Mouse (Mus musculus) myocyte (in vitro differentiated cells): ENCODE data around the gene Akt2. TPM values are rescaled to one million over a fixed set of nuclear protein-coding genes. Genes with fewer than 3 reads are reported as not detected.

Experiments used
- H3K27me3 ChIP-seq: one replicate; pipeline ENCODE4 v1.6.1; 2011; ENCODE audit not compliant: control insufficient read depth, insufficient read depth, insufficient read length
- H3K36me3 ChIP-seq: one replicate; pipeline ENCODE4 v1.6.1; 2011; ENCODE audit not compliant: control insufficient read depth, insufficient read depth
- H3K4me2 ChIP-seq: one replicate; pipeline ENCODE4 v1.6.1; 2011; ENCODE audit warnings: low read depth, control low read depth
- H3K4me3 ChIP-seq: one replicate; pipeline ENCODE4 v1.5.1; 2011; ENCODE audit warnings: mild to moderate bottlenecking, control low read depth, moderate library complexity
- H3K79me2 ChIP-seq: one replicate; pipeline ENCODE4 v1.6.1; 2011; ENCODE audit not compliant: control insufficient read depth, insufficient read depth
- H3ac ChIP-seq: one replicate; pipeline ENCODE4 v1.6.1; 2011; ENCODE audit not compliant: control insufficient read depth, insufficient read length
- CEBPB ChIP-seq: IDR thresholded peaks from 2 replicates; pipeline ENCODE4 v1.6.1; 2011; ENCODE audit warnings: mild to moderate bottlenecking, moderate library complexity; ENCODE audit not compliant: poor library complexity, insufficient read depth, severe bottlenecking
- E2F4 ChIP-seq: IDR thresholded peaks from one replicate; pipeline ENCODE4 v1.6.1; 2011; ENCODE audit warnings: mild to moderate bottlenecking, control low read depth, moderate library complexity; ENCODE audit not compliant: insufficient read depth
- MAX ChIP-seq: IDR thresholded peaks from one replicate; pipeline ENCODE4 v1.6.1; 2011; ENCODE audit warnings: low read depth, mild to moderate bottlenecking, control low read depth
- MYOD1 ChIP-seq, 3 experiments: IDR thresholded peaks; one replicate each; pipeline ENCODE4 v1.6.1; 2011; ENCODE audit warnings: control low read depth in 2 of 3, low read depth in 2 of 3, mild to moderate bottlenecking in 2 of 3, moderate library complexity in 1 of 3; ENCODE audit not compliant: insufficient read length in 2 of 3, control insufficient read depth in 1 of 3
- MYOG ChIP-seq, 3 experiments: IDR thresholded peaks; one replicate each; pipeline ENCODE4 v1.6.1; 2011; ENCODE audit warnings: control low read depth in 2 of 3, low read depth in 2 of 3, mild to moderate bottlenecking in 2 of 3; ENCODE audit not compliant: insufficient read length in 2 of 3, control insufficient read depth in 1 of 3, insufficient read depth in 1 of 3
- POLR2A ChIP-seq: IDR thresholded peaks from one replicate; pipeline ENCODE4 v1.6.1; 2011; ENCODE audit warnings: low read depth, mild to moderate bottlenecking, control low read depth, moderate library complexity; ENCODE audit not compliant: insufficient read length
- POLR2AphosphoS2 ChIP-seq: IDR thresholded peaks from one replicate; pipeline ENCODE4 v1.6.1; 2011; ENCODE audit warnings: low read depth, control low read depth; ENCODE audit not compliant: insufficient read length
- REST ChIP-seq: IDR thresholded peaks from one replicate; pipeline ENCODE4 v1.6.1; 2011; ENCODE audit warnings: mild to moderate bottlenecking, control low read depth, moderate library complexity; ENCODE audit not compliant: insufficient read depth, insufficient read length
- SRF ChIP-seq: IDR thresholded peaks from one replicate; pipeline ENCODE4 v1.6.1; 2011; ENCODE audit warnings: low read depth; ENCODE audit not compliant: control insufficient read depth, insufficient read length
- TCF12 ChIP-seq: IDR thresholded peaks from one replicate; pipeline ENCODE4 v1.6.1; 2011; ENCODE audit warnings: mild to moderate bottlenecking, control low read depth; ENCODE audit not compliant: poor library complexity, insufficient read depth, severe bottlenecking
- TCF3 ChIP-seq: IDR thresholded peaks from one replicate; pipeline ENCODE4 v1.6.1; 2011; ENCODE audit warnings: low read depth, control low read depth; ENCODE audit not compliant: insufficient read length
- USF1 ChIP-seq: IDR thresholded peaks from one replicate; pipeline ENCODE4 v1.6.1; 2011; ENCODE audit warnings: low read depth, mild to moderate bottlenecking, control low read depth, moderate library complexity
- polyA plus RNA-seq: library from polyadenylated mRNA; unstranded; fragments of >200 nt; fragmentation: generic; extraction: Trizol; gene quantifications from one replicate; pipeline ENCODE4 v1.2.1, GENCODE M21; 2012; ENCODE audit warnings: missing spikeins

Gene Akt2
- polyA plus RNA-seq, 1 experiment = 343 TPM

GRCm38 (mm10) chr7:27574124-27574880 is 17.1 kb upstream of the Akt2 start:
- H3ac ChIP-seq = no peak overlapping the region
- H3K79me2 ChIP-seq = no peaks in the 10 kb centered on the region
- H3K27me3 ChIP-seq = no peaks in the 10 kb centered on the region
- peak overlapping the region; percentile 31 for H3K4me2 ChIP-seq
- TF ChIP-seq TCF12 = peak; percentile 34
- peak; percentile 4 to 84 (median 52) for TF ChIP-seq MYOD1 (IDR thresholded peaks at IDR 0.05; ENCODE audit: control insufficient read depth in 1 of 3, insufficient read length in 2 of 3, low read depth in 2 of 3)
- TF ChIP-seq E2F4 = no peak
- TF ChIP-seq SRF = no peak
- peak; percentile 19 for TF ChIP-seq POLR2AphosphoS2
- no peak for TF ChIP-seq REST
- TF ChIP-seq MYOG (IDR thresholded peaks at IDR 0.05; ENCODE audit: control insufficient read depth in 1 of 3, insufficient read depth in 1 of 3, insufficient read length in 2 of 3, low read depth in 2 of 3) = peak in 1 of 3 experiments; percentile 65
- no peak for TF ChIP-seq MAX
- TF ChIP-seq CEBPB = 0 out of 2 replicates have a peak, but pooled peaks have one; percentile 32
- no peak for TF ChIP-seq POLR2A
- no peak overlapping the region for H3K4me3 ChIP-seq
- peaks cover 18% of the 10 kb centered on the region for H3K36me3 ChIP-seq

GRCm38 (mm10) chr7:27576914-27577313 is 14.4 kb upstream of the Akt2 start:
- Histone ChIP-seq H3K79me2 (no peaks in the 10 kb centered on the region), H3K4me3 (no peak overlapping the region), H3K36me3 (peaks cover 26% of the 10 kb centered on the region), H3K4me2 (no peak overlapping the region), H3K27me3 (no peaks in the 10 kb centered on the region), H3ac (no peak overlapping the region)
- TF ChIP-seq USF1 (no peak), MYOD1 (IDR thresholded peaks at IDR 0.05; ENCODE audit: control insufficient read depth in 1 of 3, insufficient read length in 2 of 3, low read depth in 2 of 3) (no peak), POLR2AphosphoS2 (no peak), MYOG (IDR thresholded peaks at IDR 0.05; ENCODE audit: control insufficient read depth in 1 of 3, insufficient read depth in 1 of 3, insufficient read length in 2 of 3, low read depth in 2 of 3) (no peak), TCF12 (no peak), E2F4 (no peak), SRF (no peak)

GRCm38 (mm10) chr7:27577589-27577988 is 13.8 kb upstream of the Akt2 start:
- Histone ChIP-seq H3K79me2 (no peaks in the 10 kb centered on the region), H3K27me3 (no peaks in the 10 kb centered on the region), H3K36me3 (peaks cover 24% of the 10 kb centered on the region), H3K4me3 (no peak overlapping the region), H3K4me2 (no peak overlapping the region), H3ac (no peak overlapping the region)
- TF ChIP-seq TCF12 (no peak), CEBPB (no peak), MYOG (IDR thresholded peaks at IDR 0.05; ENCODE audit: control insufficient read depth in 1 of 3, insufficient read depth in 1 of 3, insufficient read length in 2 of 3, low read depth in 2 of 3) (no peak), USF1 (no peak), MAX (no peak), SRF (no peak), TCF3 (no peak), POLR2A (no peak), E2F4 (no peak), MYOD1 (IDR thresholded peaks at IDR 0.05; ENCODE audit: control insufficient read depth in 1 of 3, insufficient read length in 2 of 3, low read depth in 2 of 3) (no peak), POLR2AphosphoS2 (no peak), REST (no peak)

DNA sequence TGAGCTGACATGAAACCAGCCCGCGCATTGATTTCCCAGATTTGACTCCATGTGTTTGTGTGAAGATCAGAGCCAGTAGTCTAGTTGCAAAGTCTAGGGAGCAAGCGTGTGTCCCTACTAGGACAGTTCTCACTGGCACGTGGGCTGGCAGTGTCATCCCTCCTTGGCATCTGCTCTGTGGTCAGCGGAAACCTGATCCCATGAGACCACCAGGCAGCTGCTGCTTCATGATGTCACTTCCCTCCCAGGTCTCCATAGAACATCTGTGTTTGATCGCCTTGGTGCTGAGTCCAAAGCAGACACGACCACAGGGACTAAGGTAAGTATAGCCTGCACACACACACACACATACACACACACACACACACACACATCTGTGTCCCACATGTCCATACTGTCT is 12.9 kb upstream of the Akt2 start:
- Histone ChIP-seq H3K4me2 (peak overlapping the region; percentile 31), H3K27me3 (no peaks in the 10 kb centered on the region), H3K36me3 (peaks cover 25% of the 10 kb centered on the region), H3K4me3 (no peak overlapping the region), H3K79me2 (no peaks in the 10 kb centered on the region), H3ac (no peak overlapping the region)
- TF ChIP-seq TCF3 (peak; percentile 58), MAX (no peak), USF1 (peak; percentile 57), SRF (no peak), POLR2AphosphoS2 (no peak), MYOG (IDR thresholded peaks at IDR 0.05; ENCODE audit: control insufficient read depth in 1 of 3, insufficient read depth in 1 of 3, insufficient read length in 2 of 3, low read depth in 2 of 3) (peak; percentile 67 to 96 (median 93)), TCF12 (peak; percentile 36), POLR2A (no peak), CEBPB (no peak), MYOD1 (IDR thresholded peaks at IDR 0.05; ENCODE audit: control insufficient read depth in 1 of 3, insufficient read length in 2 of 3, low read depth in 2 of 3) (peak in 2 of 3 experiments; percentile 96 to 99), REST (no peak), E2F4 (no peak)
